Mouse (Mus musculus): ENCODE measurements around the gene Ralgps2. TPM values are rescaled to one million over a fixed set of nuclear protein-coding genes. Genes with fewer than 3 reads are reported as not detected.

Gene Ralgps2
- polyA plus RNA-seq, 1 experiment, result 65.8 TPM

DNA sequence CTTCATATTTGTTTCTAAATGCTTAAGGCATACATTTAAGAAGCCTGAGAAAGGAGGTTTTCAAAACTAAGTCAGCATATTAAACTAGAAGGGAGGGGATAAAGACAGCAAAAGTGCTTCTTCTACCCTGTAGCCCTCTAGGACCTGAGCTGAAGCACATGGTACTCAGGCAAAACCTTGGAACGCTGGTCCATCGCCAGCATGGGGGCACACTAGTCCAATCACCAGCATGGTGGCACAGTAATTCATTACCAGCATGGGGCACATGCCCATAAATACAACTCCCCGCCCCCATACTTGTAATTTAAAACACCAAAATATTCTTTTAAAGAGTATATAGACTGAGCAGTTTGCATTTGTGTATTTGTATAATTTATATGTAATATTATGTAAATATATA, 23.1 kb downstream of the Ralgps2 start:
- no peaks in the 10 kb centered on the region for H3K9me3 ChIP-seq (replicated peaks; ENCODE audit: control insufficient read depth, insufficient read depth, low read length, poor library complexity, severe bottlenecking)
- H3K27me3 ChIP-seq (ENCODE audit: control insufficient read depth, insufficient read depth, low read length, poor library complexity, severe bottlenecking), result no peaks in the 10 kb centered on the region
- H3K4me1 ChIP-seq (ENCODE audit: control insufficient read depth, insufficient read depth, low read length), result no peaks in the 10 kb centered on the region
- TF ChIP-seq EP300 (IDR thresholded peaks at IDR 0.05; ENCODE audit: insufficient read depth, low read depth, low read length) (no peak), CTCF (IDR thresholded peaks at IDR 0.05; ENCODE audit: low read depth, low read length) (no peak), POLR2A (IDR thresholded peaks at IDR 0.05; ENCODE audit: insufficient read depth, low read length) (no peak)
- no peak overlapping the region for H3K4me3 ChIP-seq (ENCODE audit: low read depth, low read length)
- no peak overlapping the region for H3K27ac ChIP-seq (ENCODE audit: insufficient read depth, low read length)
- H3K36me3 ChIP-seq (ENCODE audit: control insufficient read depth, insufficient read depth, low read length, poor library complexity, severe bottlenecking), result no peaks in the 10 kb centered on the region
- H3K9ac ChIP-seq (ENCODE audit: low read depth, poor library complexity, severe bottlenecking), result no peak overlapping the region

GRCm38 (mm10) chr1:156914942-156915341, 24.5 kb downstream of the Ralgps2 start:
- Histone ChIP-seq H3K9ac (ENCODE audit: low read depth, poor library complexity, severe bottlenecking) (no peak overlapping the region), H3K27ac (ENCODE audit: insufficient read depth, low read length) (no peak overlapping the region), H3K36me3 (ENCODE audit: control insufficient read depth, insufficient read depth, low read length, poor library complexity, severe bottlenecking) (no peaks in the 10 kb centered on the region), H3K27me3 (ENCODE audit: control insufficient read depth, insufficient read depth, low read length, poor library complexity, severe bottlenecking) (no peaks in the 10 kb centered on the region), H3K4me1 (ENCODE audit: control insufficient read depth, insufficient read depth, low read length) (no peaks in the 10 kb centered on the region), H3K9me3 (replicated peaks; ENCODE audit: control insufficient read depth, insufficient read depth, low read length, poor library complexity, severe bottlenecking) (no peaks in the 10 kb centered on the region), H3K4me3 (ENCODE audit: low read depth, low read length) (no peak overlapping the region)
- TF ChIP-seq POLR2A (IDR thresholded peaks at IDR 0.05; ENCODE audit: insufficient read depth, low read length) (no peak), EP300 (IDR thresholded peaks at IDR 0.05; ENCODE audit: insufficient read depth, low read depth, low read length) (no peak), CTCF (IDR thresholded peaks at IDR 0.05; ENCODE audit: low read depth, low read length) (no peak)

DNA sequence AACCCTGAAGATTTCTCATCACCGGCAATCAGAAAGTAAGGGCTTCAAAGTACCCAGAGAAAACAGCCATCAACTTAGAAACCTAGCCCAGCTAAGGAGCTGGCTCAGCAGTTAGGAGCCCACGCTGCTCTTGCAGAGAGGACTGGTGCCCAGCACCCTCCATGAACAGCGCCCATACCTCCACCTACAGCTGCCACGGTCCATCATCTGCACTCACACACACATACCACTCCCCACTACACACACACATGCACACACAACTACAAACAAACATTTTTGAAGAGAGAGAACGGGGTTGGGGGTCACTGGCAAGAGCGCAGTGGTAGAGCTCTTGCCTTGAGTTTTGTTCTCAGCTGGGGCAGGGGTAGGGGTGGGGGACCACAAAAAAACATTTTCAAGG, 26.2 kb downstream of the Ralgps2 start:
- TF ChIP-seq EP300 (IDR thresholded peaks at IDR 0.05; ENCODE audit: insufficient read depth, low read depth, low read length) (no peak), CTCF (IDR thresholded peaks at IDR 0.05; ENCODE audit: low read depth, low read length) (no peak), POLR2A (IDR thresholded peaks at IDR 0.05; ENCODE audit: insufficient read depth, low read length) (no peak)
- Histone ChIP-seq H3K36me3 (ENCODE audit: control insufficient read depth, insufficient read depth, low read length, poor library complexity, severe bottlenecking) (no peaks in the 10 kb centered on the region), H3K4me3 (ENCODE audit: low read depth, low read length) (no peak overlapping the region), H3K27ac (ENCODE audit: insufficient read depth, low read length) (no peak overlapping the region), H3K9me3 (replicated peaks; ENCODE audit: control insufficient read depth, insufficient read depth, low read length, poor library complexity, severe bottlenecking) (no peaks in the 10 kb centered on the region), H3K4me1 (ENCODE audit: control insufficient read depth, insufficient read depth, low read length) (no peaks in the 10 kb centered on the region), H3K9ac (ENCODE audit: low read depth, poor library complexity, severe bottlenecking) (no peak overlapping the region), H3K27me3 (ENCODE audit: control insufficient read depth, insufficient read depth, low read length, poor library complexity, severe bottlenecking) (no peaks in the 10 kb centered on the region)

GRCm38 (mm10) chr1:156910948-156911347, 28.5 kb downstream of the Ralgps2 start:
- Histone ChIP-seq H3K4me1 (ENCODE audit: control insufficient read depth, insufficient read depth, low read length) (no peaks in the 10 kb centered on the region), H3K9ac (ENCODE audit: low read depth, poor library complexity, severe bottlenecking) (no peak overlapping the region), H3K27ac (ENCODE audit: insufficient read depth, low read length) (no peak overlapping the region), H3K36me3 (ENCODE audit: control insufficient read depth, insufficient read depth, low read length, poor library complexity, severe bottlenecking) (no peaks in the 10 kb centered on the region), H3K4me3 (ENCODE audit: low read depth, low read length) (no peak overlapping the region), H3K9me3 (replicated peaks; ENCODE audit: control insufficient read depth, insufficient read depth, low read length, poor library complexity, severe bottlenecking) (no peaks in the 10 kb centered on the region), H3K27me3 (ENCODE audit: control insufficient read depth, insufficient read depth, low read length, poor library complexity, severe bottlenecking) (no peaks in the 10 kb centered on the region)
- TF ChIP-seq POLR2A (IDR thresholded peaks at IDR 0.05; ENCODE audit: insufficient read depth, low read length), result no peak
- TF ChIP-seq EP300 (IDR thresholded peaks at IDR 0.05; ENCODE audit: insufficient read depth, low read depth, low read length), result no peak
- TF ChIP-seq CTCF (IDR thresholded peaks at IDR 0.05; ENCODE audit: low read depth, low read length), result no peak

GRCm38 (mm10) chr1:156909866-156910265, 29.6 kb downstream of the Ralgps2 start:
- Histone ChIP-seq H3K27ac (ENCODE audit: insufficient read depth, low read length) (no peak overlapping the region), H3K9me3 (replicated peaks; ENCODE audit: control insufficient read depth, insufficient read depth, low read length, poor library complexity, severe bottlenecking) (no peaks in the 10 kb centered on the region), H3K4me1 (ENCODE audit: control insufficient read depth, insufficient read depth, low read length) (no peaks in the 10 kb centered on the region), H3K9ac (ENCODE audit: low read depth, poor library complexity, severe bottlenecking) (no peak overlapping the region), H3K36me3 (ENCODE audit: control insufficient read depth, insufficient read depth, low read length, poor library complexity, severe bottlenecking) (no peaks in the 10 kb centered on the region; the same call in 1 of the 2 replicates), H3K27me3 (ENCODE audit: control insufficient read depth, insufficient read depth, low read length, poor library complexity, severe bottlenecking) (no peaks in the 10 kb centered on the region), H3K4me3 (ENCODE audit: low read depth, low read length) (no peak overlapping the region)
- TF ChIP-seq CTCF (IDR thresholded peaks at IDR 0.05; ENCODE audit: low read depth, low read length) (no peak), EP300 (IDR thresholded peaks at IDR 0.05; ENCODE audit: insufficient read depth, low read depth, low read length) (no peak), POLR2A (IDR thresholded peaks at IDR 0.05; ENCODE audit: insufficient read depth, low read length) (no peak)

GRCm38 (mm10) chr1:156909265-156909664, 30.2 kb downstream of the Ralgps2 start:
- Histone ChIP-seq H3K27me3 (ENCODE audit: control insufficient read depth, insufficient read depth, low read length, poor library complexity, severe bottlenecking) (no peaks in the 10 kb centered on the region), H3K27ac (ENCODE audit: insufficient read depth, low read length) (no peak overlapping the region), H3K4me3 (ENCODE audit: low read depth, low read length) (no peak overlapping the region), H3K4me1 (ENCODE audit: control insufficient read depth, insufficient read depth, low read length) (no peaks in the 10 kb centered on the region), H3K9me3 (replicated peaks; ENCODE audit: control insufficient read depth, insufficient read depth, low read length, poor library complexity, severe bottlenecking) (no peaks in the 10 kb centered on the region), H3K9ac (ENCODE audit: low read depth, poor library complexity, severe bottlenecking) (no peak overlapping the region), H3K36me3 (ENCODE audit: control insufficient read depth, insufficient read depth, low read length, poor library complexity, severe bottlenecking) (no peaks in the 10 kb centered on the region; the same call in 1 of the 2 replicates)
- TF ChIP-seq POLR2A (IDR thresholded peaks at IDR 0.05; ENCODE audit: insufficient read depth, low read length) (no peak), CTCF (IDR thresholded peaks at IDR 0.05; ENCODE audit: low read depth, low read length) (no peak), EP300 (IDR thresholded peaks at IDR 0.05; ENCODE audit: insufficient read depth, low read depth, low read length) (no peak)

Measured in ES-Bruce4 (cell line).